In the genomic region with DNA sequence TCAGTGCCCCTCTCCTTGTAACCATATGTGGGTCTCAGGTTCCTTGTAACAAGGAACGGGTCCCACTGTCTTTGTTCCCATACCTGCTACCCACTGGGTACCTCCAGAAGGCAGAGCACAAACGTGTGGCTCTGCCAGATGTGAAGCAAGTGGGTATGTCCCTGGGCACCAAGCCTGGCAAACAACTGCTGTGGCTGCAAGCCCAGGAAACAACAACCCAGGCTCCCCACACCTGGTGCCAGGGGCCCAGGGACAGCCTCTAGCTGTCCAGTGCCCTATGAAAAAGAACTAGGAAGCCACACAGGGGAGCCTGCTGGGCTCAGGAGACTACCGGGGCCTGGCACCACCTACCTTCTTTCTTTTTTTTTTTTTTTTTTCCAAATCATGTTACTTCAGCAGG, we compare ENCODE assay signal across 20 mouse cellular contexts. TPM values are rescaled to one million over a fixed set of nuclear protein-coding genes. Genes with fewer than 3 reads are reported as not detected.
"Had no signal": no experiment of that assay in that cellular context is flagged by ENCODE, and none has a peak within 500 bp of the region (broad histone marks: within the 10 kb centered on the region; RNA-seq: fewer than 3 reads in every experiment).

No protein-coding gene starts in this region.

- H3K27ac ChIP-seq: midbrain, embryonic 10.5 days; midbrain, embryonic 13.5 days; neural tube, embryonic 13.5 days; neural tube, embryonic 15.5 days; stomach, embryonic 15.5 days; stomach, postnatal 0 days had no signal

- H3K9me3 ChIP-seq: midbrain, embryonic 10.5 days; midbrain, embryonic 13.5 days; neural tube, embryonic 13.5 days; neural tube, embryonic 15.5 days; stomach, embryonic 15.5 days had no signal

- H3K9ac ChIP-seq: lung, embryonic 14.5 days; midbrain, embryonic 13.5 days; neural tube, embryonic 13.5 days; neural tube, embryonic 15.5 days; stomach, embryonic 15.5 days had no signal

- H3K36me3 ChIP-seq: midbrain, embryonic 10.5 days; midbrain, embryonic 13.5 days; neural tube, embryonic 13.5 days; neural tube, embryonic 15.5 days; stomach, embryonic 15.5 days had no signal

- ATAC-seq: midbrain, embryonic 13.5 days; midbrain, embryonic 16.5 days had no signal

- DNase-seq: lung, adult 18-20 months; lung, embryonic 14.5 days; lung, postnatal 10 days; lung, postnatal 4 days; retina, postnatal 1 day; right cerebral cortex, adult 18-20 months; thymus, adult 2 months; thymus, postnatal 25 days; thymus, postnatal 4 days had no signal

- H3K4me2 ChIP-seq: lung, embryonic 14.5 days; midbrain, embryonic 13.5 days; neural tube, embryonic 13.5 days; neural tube, embryonic 15.5 days; stomach, embryonic 15.5 days had no signal

- H3K4me3 ChIP-seq: midbrain, embryonic 10.5 days; midbrain, embryonic 13.5 days; myocyte; neural tube, embryonic 13.5 days; stomach, embryonic 15.5 days had no signal

RNA-seq across cellular contexts. Expression of a gene that starts 54.9 kb away (rescaled TPM):
- total RNA-seq: megakaryocyte, adult 5-6 weeks; megakaryocyte-erythroid progenitor cell, adult 5-6 weeks had no signal
- polyA plus RNA-seq: midbrain, embryonic 13.5 days; neural tube, embryonic 13.5 days; neural tube, embryonic 15.5 days; spleen, adult 2 months had no signal
